Mouse (Mus musculus) testis, adult 2 months (tissue): ENCODE data around the gene Olfr491. TPM values are rescaled to one million over a fixed set of nuclear protein-coding genes. Genes with fewer than 3 reads are reported as not detected.

Source experiments
- H3K27ac ChIP-seq: fragments of 200-500 bp; 2 replicates; pipeline ENCODE4 v1.5.1; 2012; ENCODE audit warnings: low read depth, low read length; ENCODE audit not compliant: control insufficient read depth, insufficient read depth
- H3K27me3 ChIP-seq: fragments of 200-500 bp; 2 replicates; pipeline ENCODE4 v1.6.1; 2012; ENCODE audit warnings: mild to moderate bottlenecking, low read length, moderate library complexity; ENCODE audit not compliant: control insufficient read depth, insufficient read depth
- H3K36me3 ChIP-seq: fragments of 200-500 bp; 2 replicates; pipeline ENCODE4 v1.6.1; 2012; ENCODE audit warnings: mild to moderate bottlenecking, low read length; ENCODE audit not compliant: control insufficient read depth, insufficient read depth
- H3K4me1 ChIP-seq: fragments of 200-500 bp; 2 replicates; pipeline ENCODE4 v1.6.1; 2012; ENCODE audit warnings: low read length; ENCODE audit not compliant: control insufficient read depth, insufficient read depth
- H3K4me3 ChIP-seq: fragments of 200-500 bp; 2 replicates; pipeline ENCODE4 v1.5.1; 2012; ENCODE audit warnings: low read depth, mild to moderate bottlenecking, low read length, moderate library complexity, mixed read lengths; ENCODE audit not compliant: control insufficient read depth
- CTCF ChIP-seq: fragments of 200-500 bp; IDR thresholded peaks from 2 replicates; pipeline ENCODE4 v1.5.1; 2012; ENCODE audit warnings: low read depth, mild to moderate bottlenecking, inconsistent platforms, low read length, moderate library complexity; ENCODE audit not compliant: control insufficient read depth, insufficient read depth, insufficient replicate concordance
- POLR2A ChIP-seq: fragments of 200-500 bp; IDR thresholded peaks from 2 replicates; pipeline ENCODE4 v1.6.1; 2012; ENCODE audit warnings: low read depth, mild to moderate bottlenecking, inconsistent platforms, low read length, moderate library complexity; ENCODE audit not compliant: control insufficient read depth
- polyA plus RNA-seq: library from polyadenylated mRNA; depleted of rRNA; stranded (reverse); fragments of >200 nt; gene quantifications from 2 replicates; pipeline ENCODE4 v1.2.3, GENCODE M21; 2012; rRNA removed

Olfr491 gene
- not detected in 2 replicates for polyA plus RNA-seq

DNA sequence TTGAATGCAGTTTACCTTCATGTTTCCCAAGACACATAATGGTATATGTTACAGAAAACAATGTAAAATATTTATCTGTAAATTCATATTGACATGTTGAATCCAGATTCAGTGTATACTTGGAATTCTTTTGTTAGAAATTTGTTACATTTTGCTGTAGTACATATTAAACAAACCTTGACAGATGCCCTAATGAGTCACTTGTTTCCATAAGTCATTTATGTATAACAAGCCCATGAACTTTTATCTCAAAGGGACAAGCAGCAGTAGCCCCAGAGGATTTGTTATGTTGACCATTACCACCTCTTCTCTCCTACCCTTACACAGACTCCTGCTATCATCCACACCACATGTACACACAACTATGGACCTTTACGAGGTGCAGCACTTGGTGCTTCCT lies at the start of gene Olfr491:
Gene Olfr491 (plus strand): TSS at position 301 of the 400 bp plus-strand sequence.
- Histone ChIP-seq H3K27ac (no peak within 1 kb of the TSS), H3K27me3 (no peaks in the 10 kb centered on the region), H3K36me3 (no peaks in the 10 kb centered on the region), H3K4me1 (no peaks in the 10 kb centered on the region), H3K4me3 (no peak within 1 kb of the TSS)
- no peak for TF ChIP-seq CTCF
- no peak for TF ChIP-seq POLR2A

GRCm38 (mm10) chr7:108288834-108289233 lies 24.4 kb upstream of the Olfr491 start, which contains the start of gene Olfr490:
Gene Olfr490 (minus strand): TSS chr7:108288934.
- Histone ChIP-seq H3K4me1 (no peaks in the 10 kb centered on the region), H3K27me3 (no peaks in the 10 kb centered on the region), H3K4me3 (no peak within 1 kb of the TSS), H3K27ac (no peak within 1 kb of the TSS), H3K36me3 (no peaks in the 10 kb centered on the region)
- no peak for TF ChIP-seq CTCF
- no peak for TF ChIP-seq POLR2A

DNA sequence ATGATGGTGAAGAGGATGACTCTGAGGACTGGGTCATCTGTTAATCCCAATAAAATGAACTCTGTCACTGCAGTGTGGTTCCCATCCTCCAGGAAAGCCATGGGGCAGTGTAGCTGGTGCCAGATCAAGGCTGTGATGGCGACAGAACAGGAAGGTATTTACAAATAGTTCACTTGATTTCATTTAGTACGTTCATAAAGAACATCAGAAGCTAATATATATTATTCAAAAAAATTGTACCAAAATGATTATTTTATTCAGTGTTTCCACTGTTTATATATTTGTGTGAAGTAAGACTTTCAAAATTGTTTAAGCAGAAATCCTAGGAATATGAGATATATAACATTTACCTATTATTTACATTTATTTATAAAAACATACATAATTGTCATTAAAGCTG lies 10.3 kb downstream of the Olfr491 start, which contains the start of gene Olfr492:
Gene Olfr492 (minus strand): TSS at position 101 of the 400 bp plus-strand sequence.
- Histone ChIP-seq H3K4me3 (no peak within 1 kb of the TSS), H3K4me1 (no peaks in the 10 kb centered on the region), H3K27me3 (no peaks in the 10 kb centered on the region), H3K27ac (no peak within 1 kb of the TSS), H3K36me3 (no peaks in the 10 kb centered on the region)
- TF ChIP-seq CTCF: no peak
- TF ChIP-seq POLR2A: no peak

DNA sequence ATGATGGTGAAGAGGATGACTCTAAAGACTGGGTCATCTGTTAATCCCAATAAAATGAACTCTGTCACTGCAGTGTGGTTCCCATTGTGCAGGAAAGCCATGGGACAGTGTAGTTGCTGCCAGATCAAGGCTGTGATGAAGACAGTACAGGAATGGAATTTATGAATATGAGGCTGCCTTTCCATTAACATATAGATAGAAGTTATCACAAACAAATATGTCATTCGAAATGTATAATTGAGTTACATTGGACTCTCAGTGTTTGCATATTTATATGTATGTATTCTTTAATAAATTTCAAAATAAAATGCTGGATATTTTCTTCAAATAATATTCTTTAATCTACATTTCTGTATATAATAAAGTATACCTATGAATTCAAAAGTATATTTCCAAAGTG lies 33.6 kb downstream of the Olfr491 start, which contains the start of gene Olfr493:
Gene Olfr493 (minus strand): TSS at position 101 of the 400 bp plus-strand sequence.
- no peak for TF ChIP-seq POLR2A
- no peak for TF ChIP-seq CTCF
- H3K4me1 ChIP-seq: no peaks in the 10 kb centered on the region

DNA sequence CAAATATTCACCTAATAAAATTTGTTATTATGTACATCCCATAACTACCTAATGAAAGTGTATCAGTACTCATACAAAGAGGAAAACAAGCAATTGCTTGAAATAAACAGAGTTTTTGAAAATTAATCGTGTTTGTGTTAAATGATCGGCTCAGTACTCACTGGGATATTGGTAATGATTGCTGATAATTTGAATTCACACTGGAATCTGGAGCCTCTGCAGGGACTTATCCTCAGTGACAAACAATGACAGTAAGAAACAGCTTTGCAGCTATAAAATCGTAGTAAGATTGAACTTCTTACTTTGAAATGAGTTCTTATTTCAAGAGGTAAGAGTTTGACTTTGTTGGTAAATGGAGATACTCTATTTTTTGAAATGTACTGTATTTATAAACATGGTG lies 51.8 kb downstream of the Olfr491 start, which contains the start of gene Olfr494:
Gene Olfr494 (plus strand): TSS at position 301 of the 400 bp plus-strand sequence.
- H3K27ac ChIP-seq: no peak within 1 kb of the TSS
- no peak for TF ChIP-seq POLR2A
- TF ChIP-seq CTCF: no peak

More for the DNA sequence above, 33.6 kb downstream of the Olfr491 start, which contains the start of gene Olfr493:
- Histone ChIP-seq H3K27ac (no peak within 1 kb of the TSS), H3K27me3 (no peaks in the 10 kb centered on the region), H3K4me3 (no peak within 1 kb of the TSS), H3K36me3 (no peaks in the 10 kb centered on the region)

More for the DNA sequence above, 51.8 kb downstream of the Olfr491 start, which contains the start of gene Olfr494:
- Histone ChIP-seq H3K4me3 (no peak within 1 kb of the TSS), H3K4me1 (no peaks in the 10 kb centered on the region), H3K36me3 (no peaks in the 10 kb centered on the region), H3K27me3 (no peaks in the 10 kb centered on the region)

Other genes with a start within 250 kb of the Olfr491 start
- not detected in 2 replicates for gene Olfr480, start 246.1 kb upstream of the Olfr491 start, polyA plus RNA-seq
- gene Olfr481, start 233.6 kb upstream of the Olfr491 start, polyA plus RNA-seq: not detected in 2 replicates
- not detected in 2 replicates for gene Olfr482, start 215.9 kb upstream of the Olfr491 start, polyA plus RNA-seq
- gene Olfr483, start 212.6 kb upstream of the Olfr491 start, polyA plus RNA-seq: not detected in 2 replicates
- gene Olfr484, start 186.0 kb upstream of the Olfr491 start, polyA plus RNA-seq: not detected in 2 replicates
- not detected in 2 replicates for gene Olfr485, start 153.6 kb upstream of the Olfr491 start, polyA plus RNA-seq
- not detected in 2 replicates for gene Olfr486, start 140.7 kb upstream of the Olfr491 start, polyA plus RNA-seq
- not detected in 2 replicates for gene Olfr487, start 98.8 kb upstream of the Olfr491 start, polyA plus RNA-seq
- gene Olfr488, start 55.1 kb upstream of the Olfr491 start, polyA plus RNA-seq: not detected in 2 replicates
- gene Olfr490, start 24.5 kb upstream of the Olfr491 start, polyA plus RNA-seq: not detected in 2 replicates
- gene Olfr492, start 10.2 kb downstream of the Olfr491 start, polyA plus RNA-seq: not detected in 2 replicates
- not detected in 2 replicates for gene Olfr493, start 33.5 kb downstream of the Olfr491 start, polyA plus RNA-seq
- not detected in 2 replicates for gene Olfr494, start 51.9 kb downstream of the Olfr491 start, polyA plus RNA-seq
- gene Olfr495, start 79.7 kb downstream of the Olfr491 start, polyA plus RNA-seq: not detected in 2 replicates
- gene Olfr497, start 107.0 kb downstream of the Olfr491 start, polyA plus RNA-seq: not detected in 2 replicates
- gene Olfr498, start 151.9 kb downstream of the Olfr491 start, polyA plus RNA-seq: not detected in 2 replicates
- gene Olfr502, start 211.6 kb downstream of the Olfr491 start, polyA plus RNA-seq: not detected in 2 replicates
- not detected in 2 replicates for gene Olfr503, start 231.1 kb downstream of the Olfr491 start, polyA plus RNA-seq